Mouse (Mus musculus): ENCODE data around the gene Schip1. TPM values are rescaled to one million over a fixed set of nuclear protein-coding genes. Genes with fewer than 3 reads are reported as not detected.
A peak's percentile ranks its signal among the peaks of the same experiment; 100 is the strongest.

Gene Schip1
- polyA plus RNA-seq, 1 experiment from 2014 or later, result 37.1 TPM

DNA sequence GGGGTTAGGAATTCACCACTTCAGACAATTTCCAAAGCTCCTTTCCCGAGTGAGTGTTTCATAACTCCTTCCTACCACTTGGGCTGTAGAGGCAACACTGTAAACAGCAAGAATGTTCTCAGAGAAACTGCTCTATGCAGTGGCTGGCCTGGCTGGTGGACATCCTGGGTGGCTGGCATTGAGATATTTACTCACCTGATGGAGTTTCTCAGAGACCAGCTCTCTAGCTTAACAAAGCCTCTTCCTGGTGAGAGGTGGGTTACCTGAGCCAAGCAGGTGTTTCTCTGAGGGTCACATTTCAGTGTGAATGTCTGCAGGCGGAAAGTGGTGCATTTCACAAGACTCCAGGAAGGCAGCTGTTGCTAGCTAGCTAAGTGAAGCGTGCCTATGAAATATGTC lies 508.6 kb downstream of the Schip1 start:
- Histone ChIP-seq H3K9ac (ENCODE audit: low read depth, low read length) (no peak overlapping the region), H3K27me3 (replicated peaks; ENCODE audit: control insufficient read depth, insufficient read depth, low read length) (no peaks in the 10 kb centered on the region), H3K4me1 (ENCODE audit: control insufficient read depth, insufficient read depth, low read length) (peaks cover 15% of the 10 kb centered on the region), H3K36me3 (ENCODE audit: control insufficient read depth, insufficient read depth, low read length) (no peaks in the 10 kb centered on the region), H3K9me3 (ENCODE audit: control insufficient read depth, low read length) (no peaks in the 10 kb centered on the region), H3K4me2 (ENCODE audit: low read depth, low read length) (peak overlapping the region; percentile 13; the same call in 1 of the 2 replicates), H3K4me3 (ENCODE audit: low read depth, low read length) (peak overlapping the region; percentile 9; the same call in 1 of the 2 replicates), H3K27ac (replicated peaks; ENCODE audit: low read depth, low read length) (no peak overlapping the region)
- 60% methylated on average over 3 of the region's 3 CpGs for WGBS
- ATAC-seq (ENCODE audit: low read depth) (peak; percentile 38; the same call in 1 of the 2 replicates), DNase-seq (ENCODE audit: low spot score) (peak; percentile 63)

DNA sequence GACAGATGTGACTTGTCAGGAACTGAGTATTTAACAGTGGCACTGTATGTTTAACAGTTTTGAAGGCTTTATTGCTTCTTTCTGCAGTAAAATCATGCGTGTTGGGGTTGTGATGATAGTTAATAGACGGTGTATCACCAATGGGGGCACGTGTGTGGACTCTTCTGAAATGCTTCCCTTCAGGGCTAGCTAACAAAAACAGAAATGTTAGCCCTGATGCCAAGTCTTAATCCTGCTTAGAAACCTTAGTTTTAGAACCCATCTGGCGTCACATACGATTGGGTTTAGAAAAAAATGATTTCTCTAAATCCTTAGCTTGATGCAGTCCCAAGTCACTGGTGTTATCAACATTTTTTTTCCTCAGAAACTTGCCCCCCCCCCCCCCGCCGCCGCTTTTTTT lies 509.5 kb downstream of the Schip1 start:
- DNase-seq (ENCODE audit: low spot score) (no peak), ATAC-seq (ENCODE audit: low read depth) (no peak)
- no peak overlapping the region for H3K9ac ChIP-seq (ENCODE audit: low read depth, low read length)
- WGBS, result 52% methylated on average over 6 of the region's 8 CpGs
- 0 out of 2 replicates have a peak overlapping the region, but pooled peaks have one; percentile 13 for H3K4me2 ChIP-seq (ENCODE audit: low read depth, low read length)
- no peaks in the 10 kb centered on the region for H3K36me3 ChIP-seq (ENCODE audit: control insufficient read depth, insufficient read depth, low read length)
- H3K27me3 ChIP-seq (replicated peaks; ENCODE audit: control insufficient read depth, insufficient read depth, low read length), result no peaks in the 10 kb centered on the region
- no peak overlapping the region for H3K27ac ChIP-seq (replicated peaks; ENCODE audit: low read depth, low read length)
- H3K4me3 ChIP-seq (ENCODE audit: low read depth, low read length), result no peak overlapping the region
- H3K4me1 ChIP-seq (ENCODE audit: control insufficient read depth, insufficient read depth, low read length), result peaks cover 15% of the 10 kb centered on the region
- no peaks in the 10 kb centered on the region for H3K9me3 ChIP-seq (ENCODE audit: control insufficient read depth, low read length)

DNA sequence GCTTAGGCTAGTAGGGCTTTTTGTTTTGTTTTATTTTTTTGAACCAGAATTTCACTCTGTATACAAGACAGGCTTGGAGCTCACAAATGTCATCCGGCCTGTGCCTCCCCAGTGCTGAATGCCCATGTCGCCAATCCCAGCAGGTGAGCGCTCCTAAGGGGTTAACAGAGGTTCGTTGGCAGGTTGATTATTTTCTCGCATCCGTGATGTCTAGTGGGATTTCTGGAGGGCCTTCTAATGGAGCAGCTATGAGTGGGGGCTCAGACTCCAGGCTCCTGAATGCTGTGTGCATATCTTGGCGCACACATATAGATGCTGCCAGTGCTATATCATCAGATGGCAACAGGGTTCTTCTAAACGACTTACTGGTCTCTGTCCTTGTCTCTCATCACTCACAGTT lies 510.0 kb downstream of the Schip1 start:
- ATAC-seq (ENCODE audit: low read depth), result no peak
- H3K27ac ChIP-seq (replicated peaks; ENCODE audit: low read depth, low read length), result no peak overlapping the region
- no peak overlapping the region for H3K4me2 ChIP-seq (ENCODE audit: low read depth, low read length)
- H3K9me3 ChIP-seq (ENCODE audit: control insufficient read depth, low read length), result no peaks in the 10 kb centered on the region
- peaks cover 15% of the 10 kb centered on the region for H3K4me1 ChIP-seq (ENCODE audit: control insufficient read depth, insufficient read depth, low read length)
- no peak for DNase-seq (ENCODE audit: low spot score)
- H3K36me3 ChIP-seq (ENCODE audit: control insufficient read depth, insufficient read depth, low read length), result no peaks in the 10 kb centered on the region
- WGBS, result 74% methylated on average over 8 of the region's 8 CpGs
- no peaks in the 10 kb centered on the region for H3K27me3 ChIP-seq (replicated peaks; ENCODE audit: control insufficient read depth, insufficient read depth, low read length)
- no peak overlapping the region for H3K4me3 ChIP-seq (ENCODE audit: low read depth, low read length)
- no peak overlapping the region for H3K9ac ChIP-seq (ENCODE audit: low read depth, low read length)

DNA sequence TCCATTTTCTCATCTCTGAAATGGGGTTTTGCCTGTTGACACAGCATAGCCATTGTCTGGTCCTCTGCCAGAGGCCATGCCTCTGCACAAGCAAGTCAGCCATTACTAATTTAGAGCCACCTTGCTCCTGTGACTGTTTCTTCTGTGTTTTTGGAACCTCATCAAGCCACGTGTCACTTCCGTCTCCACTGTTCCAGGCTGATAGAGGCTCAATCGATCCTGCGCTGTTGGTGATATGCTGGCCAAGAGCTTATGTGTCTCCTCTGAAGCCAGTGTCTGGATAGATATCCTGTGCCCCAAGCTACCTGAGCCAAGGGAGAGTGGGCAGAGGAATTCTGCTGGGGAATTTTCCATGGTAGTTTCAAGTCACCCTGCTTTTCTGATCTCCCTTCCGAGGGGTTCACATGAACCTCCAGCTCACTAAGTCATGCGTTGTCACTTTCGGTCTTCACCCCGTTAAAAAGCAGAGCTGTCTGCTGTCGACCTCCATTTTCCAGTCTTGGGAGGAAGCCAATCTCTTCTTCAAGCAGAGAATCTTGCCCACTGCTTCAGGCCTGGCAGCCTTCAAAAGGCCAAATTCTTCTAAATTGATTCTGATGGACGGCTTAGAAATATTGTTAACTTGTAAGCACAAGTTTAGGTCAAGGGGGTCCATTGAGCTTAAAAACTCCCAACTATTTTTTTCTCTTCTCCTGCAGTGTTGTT lies 511.2 kb downstream of the Schip1 start:
- no peak overlapping the region for H3K27ac ChIP-seq (replicated peaks; ENCODE audit: low read depth, low read length)
- 70% methylated on average over 10 of the region's 10 CpGs for WGBS
- no peak for DNase-seq (ENCODE audit: low spot score)

DNA sequence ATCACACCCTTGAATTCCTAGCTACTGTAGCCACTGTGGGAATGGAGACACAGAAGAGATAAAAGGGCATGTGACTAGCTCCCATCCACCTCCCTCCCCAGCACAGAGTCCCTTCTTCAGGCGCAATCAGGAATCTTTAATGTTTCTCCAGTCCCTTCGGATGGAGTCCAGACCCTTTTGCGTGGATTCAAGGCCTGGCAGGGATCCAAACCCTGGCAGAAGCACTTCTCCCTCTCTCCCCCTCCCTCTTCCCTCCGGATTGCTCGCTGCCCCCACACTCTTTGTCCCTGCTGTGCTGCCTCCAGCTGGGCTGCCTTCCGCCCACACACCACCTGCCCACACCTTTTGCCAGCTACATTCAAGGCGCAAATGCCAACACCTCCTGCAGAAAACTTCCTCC lies 511.8 kb downstream of the Schip1 start:
- Histone ChIP-seq H3K4me3 (ENCODE audit: low read depth, low read length) (no peak overlapping the region), H3K27ac (replicated peaks; ENCODE audit: low read depth, low read length) (no peak overlapping the region), H3K27me3 (replicated peaks; ENCODE audit: control insufficient read depth, insufficient read depth, low read length) (no peaks in the 10 kb centered on the region), H3K36me3 (ENCODE audit: control insufficient read depth, insufficient read depth, low read length) (no peaks in the 10 kb centered on the region), H3K9me3 (ENCODE audit: control insufficient read depth, low read length) (no peaks in the 10 kb centered on the region), H3K4me1 (ENCODE audit: control insufficient read depth, insufficient read depth, low read length) (peaks cover 15% of the 10 kb centered on the region), H3K4me2 (ENCODE audit: low read depth, low read length) (peak overlapping the region; percentile 18; the same call in 1 of the 2 replicates), H3K9ac (ENCODE audit: low read depth, low read length) (0 out of 2 replicates have a peak overlapping the region, but pooled peaks have one; percentile 34)
- DNase-seq (ENCODE audit: low spot score) (peak; percentile 76), ATAC-seq (ENCODE audit: low read depth) (no peak)
- WGBS, result 13% methylated on average over 7 of the region's 7 CpGs

More for the DNA sequence above, 511.2 kb downstream of the Schip1 start:
- Histone ChIP-seq H3K4me1 (ENCODE audit: control insufficient read depth, insufficient read depth, low read length) (peaks cover 15% of the 10 kb centered on the region), H3K9ac (ENCODE audit: low read depth, low read length) (no peak overlapping the region), H3K36me3 (ENCODE audit: control insufficient read depth, insufficient read depth, low read length) (no peaks in the 10 kb centered on the region), H3K9me3 (ENCODE audit: control insufficient read depth, low read length) (no peaks in the 10 kb centered on the region), H3K4me2 (ENCODE audit: low read depth, low read length) (0 out of 2 replicates have a peak overlapping the region, but pooled peaks have one; percentile 18), H3K27me3 (replicated peaks; ENCODE audit: control insufficient read depth, insufficient read depth, low read length) (no peaks in the 10 kb centered on the region), H3K4me3 (ENCODE audit: low read depth, low read length) (no peak overlapping the region)
- no peak for ATAC-seq (ENCODE audit: low read depth)

DNA sequence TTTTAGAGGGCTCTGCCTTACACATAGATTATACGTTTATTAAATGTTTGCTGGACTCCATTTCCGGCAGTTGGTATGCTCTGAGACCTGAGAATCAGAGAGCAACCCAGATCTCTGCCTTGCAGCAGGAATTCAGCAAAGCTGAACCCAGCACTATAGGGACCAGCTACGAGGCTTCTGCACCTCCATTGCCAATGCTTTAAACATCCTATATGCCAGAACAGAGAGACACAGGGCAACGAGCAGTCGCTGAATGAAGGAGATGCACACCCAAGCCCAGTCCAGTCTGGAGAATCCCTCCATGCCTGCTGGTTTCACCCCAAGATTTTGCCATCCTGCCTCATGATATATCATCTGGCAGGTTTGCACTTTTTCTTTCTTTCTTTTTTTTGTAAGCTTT lies 512.3 kb downstream of the Schip1 start:
- H3K27me3 ChIP-seq (replicated peaks; ENCODE audit: control insufficient read depth, insufficient read depth, low read length), result no peaks in the 10 kb centered on the region
- ATAC-seq (ENCODE audit: low read depth) (no peak), DNase-seq (ENCODE audit: low spot score) (no peak)
- no peaks in the 10 kb centered on the region for H3K36me3 ChIP-seq (ENCODE audit: control insufficient read depth, insufficient read depth, low read length)
- no peak overlapping the region for H3K9ac ChIP-seq (ENCODE audit: low read depth, low read length)
- 50% methylated on average over 5 of the region's 5 CpGs for WGBS
- H3K4me1 ChIP-seq (ENCODE audit: control insufficient read depth, insufficient read depth, low read length), result peaks cover 15% of the 10 kb centered on the region
- 0 out of 2 replicates have a peak overlapping the region, but pooled peaks have one; percentile 18 for H3K4me2 ChIP-seq (ENCODE audit: low read depth, low read length)
- no peak overlapping the region for H3K4me3 ChIP-seq (ENCODE audit: low read depth, low read length)
- H3K27ac ChIP-seq (replicated peaks; ENCODE audit: low read depth, low read length), result no peak overlapping the region
- no peaks in the 10 kb centered on the region for H3K9me3 ChIP-seq (ENCODE audit: control insufficient read depth, low read length)

DNA sequence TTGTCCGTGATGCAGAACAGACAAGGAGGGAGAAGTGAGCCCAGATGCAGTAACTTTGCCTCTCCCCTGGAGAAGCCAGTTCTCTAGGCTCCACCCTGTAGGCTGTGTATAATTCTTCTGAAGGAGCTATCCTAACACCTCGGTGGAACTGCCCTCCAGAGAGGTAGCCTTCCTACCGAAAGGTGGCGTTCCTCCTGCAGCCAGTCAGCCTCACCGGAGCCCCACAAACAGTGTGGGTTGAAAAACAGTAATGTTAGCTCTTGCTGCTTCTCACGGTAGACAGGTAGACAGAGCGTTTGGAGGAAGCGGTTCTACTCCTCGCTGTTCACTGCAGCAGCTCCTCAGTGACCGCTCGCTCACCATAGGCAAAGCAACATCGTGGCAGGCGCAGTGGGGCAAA lies 517.0 kb downstream of the Schip1 start:
- no peak for ATAC-seq (ENCODE audit: low read depth)
- no peaks in the 10 kb centered on the region for H3K36me3 ChIP-seq (ENCODE audit: control insufficient read depth, insufficient read depth, low read length)
- no peak overlapping the region for H3K9ac ChIP-seq (ENCODE audit: low read depth, low read length)
- H3K9me3 ChIP-seq (ENCODE audit: control insufficient read depth, low read length), result no peaks in the 10 kb centered on the region
- H3K4me2 ChIP-seq (ENCODE audit: low read depth, low read length), result no peak overlapping the region
- H3K4me3 ChIP-seq (ENCODE audit: low read depth, low read length), result no peak overlapping the region
- H3K4me1 ChIP-seq (ENCODE audit: control insufficient read depth, insufficient read depth, low read length), result peaks cover 20% of the 10 kb centered on the region
- H3K27me3 ChIP-seq (replicated peaks; ENCODE audit: control insufficient read depth, insufficient read depth, low read length), result no peaks in the 10 kb centered on the region
- no peak for DNase-seq (ENCODE audit: low spot score)
- WGBS, result 68% methylated on average over 13 of the region's 13 CpGs
- no peak overlapping the region for H3K27ac ChIP-seq (replicated peaks; ENCODE audit: low read depth, low read length)

DNA sequence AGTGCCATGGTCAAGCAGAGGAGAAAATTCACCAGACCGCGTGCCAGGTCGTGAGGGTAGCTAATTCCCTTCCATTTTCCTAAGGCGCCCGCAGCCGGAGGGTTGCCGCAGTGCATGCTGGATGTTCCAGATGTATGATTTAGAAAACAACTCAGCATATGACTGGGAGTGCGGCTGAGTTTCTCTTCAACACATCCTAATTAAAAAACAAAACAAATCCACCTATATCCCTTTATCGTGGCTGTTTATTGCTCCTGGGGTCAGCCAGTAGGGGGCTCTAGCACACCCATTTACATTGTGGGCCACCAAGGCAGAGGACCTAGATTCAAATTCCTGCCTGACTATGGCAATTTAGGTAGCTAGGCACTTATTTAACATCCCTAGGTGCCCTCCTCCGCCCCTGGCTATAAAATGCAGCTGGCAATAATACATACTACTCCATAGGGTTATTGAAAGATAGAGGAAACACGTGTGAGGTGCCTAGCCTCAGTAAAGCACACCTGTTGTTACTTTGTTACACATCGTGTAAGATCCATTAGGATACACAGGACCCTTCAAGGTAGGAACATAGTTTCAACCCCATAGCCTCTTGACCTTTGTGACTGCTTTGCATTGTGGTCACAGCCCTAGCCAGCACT lies 517.6 kb downstream of the Schip1 start:
- H3K4me2 ChIP-seq (ENCODE audit: low read depth, low read length), result no peak overlapping the region
- H3K27me3 ChIP-seq (replicated peaks; ENCODE audit: control insufficient read depth, insufficient read depth, low read length), result no peaks in the 10 kb centered on the region
- ATAC-seq (ENCODE audit: low read depth), result no peak
- H3K4me1 ChIP-seq (ENCODE audit: control insufficient read depth, insufficient read depth, low read length), result peaks cover 24% of the 10 kb centered on the region
- no peak overlapping the region for H3K4me3 ChIP-seq (ENCODE audit: low read depth, low read length)
- no peak overlapping the region for H3K9ac ChIP-seq (ENCODE audit: low read depth, low read length)
- H3K27ac ChIP-seq (replicated peaks; ENCODE audit: low read depth, low read length), result no peak overlapping the region; the same call in 1 of the 2 replicates
- 59% methylated on average over 12 of the region's 12 CpGs for WGBS
- no peaks in the 10 kb centered on the region for H3K9me3 ChIP-seq (ENCODE audit: control insufficient read depth, low read length)
- no peak for DNase-seq (ENCODE audit: low spot score)
- H3K36me3 ChIP-seq (ENCODE audit: control insufficient read depth, insufficient read depth, low read length), result no peaks in the 10 kb centered on the region
